ENCODE assay signal across 17 mouse cellular contexts in genomic region chr15:85987896-85988295, GRCm38 (mm10). TPM values are rescaled to one million over a fixed set of nuclear protein-coding genes. Genes with fewer than 3 reads are reported as not detected.
DNase-seq lines count a peak whose midpoint lies in the region; ATAC-seq and TF ChIP-seq lines count a peak whose summit lies in the region.
"Had no signal": no experiment of that assay in that cellular context is flagged by ENCODE, and none has a peak within 500 bp of the region (broad histone marks: within the 10 kb centered on the region; RNA-seq: fewer than 3 reads in every experiment).

No protein-coding gene starts in this region.

- CTCF ChIA-PET in Patski (lab: Charles Lee): no interaction called here

- TF ChIP-seq CTCF in Patski (IDR thresholded peaks at IDR 0.05): no peak

- in situ Hi-C loops in Patski (cut with MboI; ENCODE audit: low pct_unique_long_range_greater_than_20kb): no loop called here

- no peaks in the 10 kb centered on the region for H3K27me3 ChIP-seq in Patski
- H3K27me3 ChIP-seq: embryonic facial prominence, embryonic 12.5 days; forebrain, embryonic 13.5 days; forebrain, embryonic 15.5 days had no signal

- peak; percentile 61 for DNase-seq in 3T3-L1 (ENCODE audit: low read depth, low spot score)
- DNase-seq in Patski (ENCODE audit: low read depth, low spot score): no peak
- DNase-seq in right cerebral cortex, postnatal 10 days (ENCODE audit: low spot score in 2 of 2): no peak
- DNase-seq in cerebellum, adult 9-11 months: no peak
- DNase-seq in right cerebral cortex, postnatal 4 days: no peak
- DNase-seq: adrenal gland, adult 2 months; adrenal gland, postnatal 10 days; adrenal gland, postnatal 25 days; cerebellum, adult 11 months; cerebellum, adult 18-20 months; cerebellum, adult 8-10 months; cerebellum, postnatal 10 days; cerebellum, postnatal 25 days; forebrain, postnatal 0 days had no signal

- POLR2A ChIA-PET in Patski (lab: Charles Lee): interaction anchor here (0.6 kb wide), 1 partner anchor 22 kb away, joined by 4 read pairs; no protein-coding TSS in a partner anchor

- ATAC-seq in Patski: peak; percentile 18
- ATAC-seq: forebrain, embryonic 13.5 days; forebrain, embryonic 15.5 days; forebrain, postnatal 0 days had no signal

RNA-seq across cellular contexts. Expression of gene Celsr1, which starts 45.7 kb away (rescaled TPM):
- polyA plus RNA-seq in Patski (2021): 30.8 TPM
